8 mouse cellular contexts compared by ENCODE assay signal in the genomic region with DNA sequence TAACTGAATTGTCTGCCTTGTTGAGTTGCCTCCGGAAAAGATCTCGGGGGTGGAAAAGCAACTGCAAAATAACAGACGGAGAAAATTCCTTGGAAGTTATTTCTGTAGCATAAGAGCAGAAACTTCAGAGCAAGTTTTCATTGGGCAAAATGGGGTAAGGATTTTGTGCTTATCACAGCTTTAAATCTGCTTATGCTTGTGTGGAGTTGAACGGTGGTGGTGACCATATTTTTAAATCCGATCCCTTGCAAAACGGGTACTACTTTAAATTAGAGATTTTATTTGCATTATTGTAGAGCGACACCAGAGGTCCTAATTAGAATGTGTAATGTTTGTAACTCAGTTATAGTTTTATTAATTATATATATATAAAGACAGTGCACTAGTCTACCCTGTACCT. TPM values are rescaled to one million over a fixed set of nuclear protein-coding genes. Genes with fewer than 3 reads are reported as not detected.
A peak's percentile ranks its signal among the peaks of the same experiment; 100 is the strongest.
DNase-seq lines count a peak whose midpoint lies in the region; ATAC-seq and TF ChIP-seq lines count a peak whose summit lies in the region.

No protein-coding gene starts in this region.

- no peaks in the 10 kb centered on the region for H3K36me3 ChIP-seq in heart, embryonic 11.5 days (ENCODE audit: control insufficient read depth, insufficient read depth, low read length)
- no peaks in the 10 kb centered on the region for H3K36me3 ChIP-seq in ES-Bruce4 (ENCODE audit: control insufficient read depth, insufficient read depth, low read length, poor library complexity, severe bottlenecking)
- H3K36me3 ChIP-seq in hindbrain, embryonic 10.5 days, result no peaks in the 10 kb centered on the region
- no peaks in the 10 kb centered on the region for H3K36me3 ChIP-seq in midbrain, embryonic 12.5 days

- H3K9me3 ChIP-seq in heart, embryonic 11.5 days (replicated peaks; ENCODE audit: control insufficient read depth, low read length), result no peaks in the 10 kb centered on the region
- no peaks in the 10 kb centered on the region for H3K9me3 ChIP-seq in ES-Bruce4 (replicated peaks; ENCODE audit: control insufficient read depth, insufficient read depth, low read length, poor library complexity, severe bottlenecking)
- H3K9me3 ChIP-seq in hindbrain, embryonic 10.5 days, result no peaks in the 10 kb centered on the region
- no peaks in the 10 kb centered on the region for H3K9me3 ChIP-seq in midbrain, embryonic 12.5 days

- DNase-seq in heart, postnatal 4 days, result no peak
- no peak for DNase-seq in hindbrain, embryonic 10.5 days (ENCODE audit: low spot score)
- DNase-seq in urinary bladder, adult 18-20 months (ENCODE audit: low spot score in 2 of 2), result no peak
- DNase-seq in cerebellum, adult 18-20 months, result no peak
- no peak for DNase-seq in spleen, adult 18-20 months

- no peak for ATAC-seq in heart, embryonic 11.5 days (replicated peaks; ENCODE audit: insufficient number of reproducible peaks, low FRiP score, low TSS enrichment)
- no peak for ATAC-seq in midbrain, embryonic 12.5 days (ENCODE audit: low FRiP score, low read depth)

- H3K9ac ChIP-seq in heart, embryonic 11.5 days (ENCODE audit: low read depth, low read length), result peak overlapping the region; percentile 96
- peak overlapping the region; percentile 88 for H3K9ac ChIP-seq in ES-Bruce4 (ENCODE audit: low read depth, poor library complexity, severe bottlenecking)
- H3K9ac ChIP-seq in midbrain, embryonic 12.5 days (replicated peaks), result peak overlapping the region; percentile 93; the same call in 1 of the 2 replicates

- no peak for TF ChIP-seq CTCF in ES-Bruce4 (IDR thresholded peaks at IDR 0.05; ENCODE audit: low read depth, low read length)

- peaks cover 7% of the 10 kb centered on the region; the same call in 1 of the 2 replicates for H3K4me1 ChIP-seq in heart, embryonic 11.5 days (ENCODE audit: control insufficient read depth, insufficient read depth, low read length)
- H3K4me1 ChIP-seq in ES-Bruce4 (ENCODE audit: control insufficient read depth, insufficient read depth, low read length), result no peaks in the 10 kb centered on the region
- peaks cover 50% of the 10 kb centered on the region for H3K4me1 ChIP-seq in hindbrain, embryonic 10.5 days (replicated peaks)
- H3K4me1 ChIP-seq in midbrain, embryonic 12.5 days, result peaks cover 22% of the 10 kb centered on the region

- TF ChIP-seq POLR2A in ES-Bruce4 (IDR thresholded peaks at IDR 0.05; ENCODE audit: insufficient read depth, low read length), result no peak

- peak overlapping the region; percentile 59 for H3K4me2 ChIP-seq in heart, embryonic 11.5 days
- H3K4me2 ChIP-seq in midbrain, embryonic 12.5 days (replicated peaks), result peak overlapping the region; percentile 63

- 9% methylated on average over 7 of the region's 7 CpGs for WGBS in heart, embryonic 11.5 days (ENCODE audit: insufficient replicate concordance)
- 18% methylated on average over 7 of the region's 7 CpGs for WGBS in hindbrain, embryonic 10.5 days
- 7% methylated on average over 7 of the region's 7 CpGs for WGBS in midbrain, embryonic 12.5 days

- H3K4me3 ChIP-seq in heart, embryonic 11.5 days (ENCODE audit: low read depth, low read length), result peak overlapping the region; percentile 94
- no peak overlapping the region for H3K4me3 ChIP-seq in ES-Bruce4 (ENCODE audit: low read depth, low read length)
- H3K4me3 ChIP-seq in hindbrain, embryonic 10.5 days, result peak overlapping the region; percentile 92
- H3K4me3 ChIP-seq in midbrain, embryonic 12.5 days, result peak overlapping the region; percentile 92

- no peak for TF ChIP-seq EP300 in ES-Bruce4 (IDR thresholded peaks at IDR 0.05; ENCODE audit: insufficient read depth, low read depth, low read length)

- no peaks in the 10 kb centered on the region for H3K27me3 ChIP-seq in heart, embryonic 11.5 days (ENCODE audit: control insufficient read depth, insufficient read depth, low read length)
- no peaks in the 10 kb centered on the region for H3K27me3 ChIP-seq in ES-Bruce4 (ENCODE audit: control insufficient read depth, insufficient read depth, low read length, poor library complexity, severe bottlenecking)
- no peaks in the 10 kb centered on the region for H3K27me3 ChIP-seq in hindbrain, embryonic 10.5 days (ENCODE audit: insufficient read depth, poor library complexity, severe bottlenecking)
- H3K27me3 ChIP-seq in midbrain, embryonic 12.5 days, result no peaks in the 10 kb centered on the region

- H3K27ac ChIP-seq in heart, embryonic 11.5 days (ENCODE audit: low read depth, low read length), result peak overlapping the region; percentile 98; the same call in 1 of the 2 replicates
- H3K27ac ChIP-seq in ES-Bruce4 (ENCODE audit: insufficient read depth, low read length), result no peak overlapping the region
- H3K27ac ChIP-seq in hindbrain, embryonic 10.5 days, result peak overlapping the region; percentile 98; the same call in 1 of the 2 replicates
- no peak overlapping the region for H3K27ac ChIP-seq in midbrain, embryonic 12.5 days (replicated peaks)

RNA-seq across cellular contexts. Expression of gene Homer1, which starts 5.7 kb away (rescaled TPM):
- 17.3 and 17.8 TPM in 2 replicates for polyA plus RNA-seq in heart, embryonic 11.5 days (2014; fragmentation: Nextera tagmentation; extraction: Ambion mirVana)
- 10 to 100 TPM; 60.5 to 63.7 TPM for total RNA-seq in heart, postnatal 4 days (2021)
- 23.9 and 27.4 TPM in 2 replicates for polyA plus RNA-seq in ES-Bruce4 (2011; ENCODE audit: insufficient read depth, insufficient read length, low read depth, missing spikeins)
- polyA plus RNA-seq in hindbrain, embryonic 10.5 days (2016; fragmentation: Nextera tagmentation; extraction: Ambion mirVana), result 8.3 and 8.4 TPM in 2 replicates
- 14.9 and 16.9 TPM in 2 replicates for polyA plus RNA-seq in midbrain, embryonic 12.5 days (2016; fragmentation: Nextera tagmentation; extraction: Ambion mirVana)

Comparison
In these comparisons a context has a peak if more than half of its experiments do, and no peak if none do; other contexts are left out.
1. H3K27ac ChIP-seq: peak in heart, embryonic 11.5 days (single experiment) and hindbrain, embryonic 10.5 days (single experiment); none in ES-Bruce4 (single experiment) and midbrain, embryonic 12.5 days (single experiment).
2. Peak in every context shown above with its lines, with median percentiles within 50 percentile points of each other: H3K9ac ChIP-seq.